Mouse (Mus musculus) kidney, adult 2 months (tissue): ENCODE measurements around the gene Smu1. TPM values are rescaled to one million over a fixed set of nuclear protein-coding genes. Genes with fewer than 3 reads are reported as not detected.
A peak's percentile ranks its signal among the peaks of the same experiment; 100 is the strongest.

ENCODE experiments used
- DNase-seq: peaks from one replicate; pipeline ENCODE4 v3.0.0; 2021
- H3K27ac ChIP-seq: fragments of 200-500 bp; 2 replicates; pipeline ENCODE4 v1.5.1; 2012; ENCODE audit warnings: low read depth, low read length, control low read depth, inconsistent platforms; ENCODE audit not compliant: insufficient read depth
- H3K27me3 ChIP-seq: fragments of 200-500 bp; replicated peaks from 2 replicates; pipeline ENCODE4 v1.6.1; 2012; ENCODE audit warnings: mild to moderate bottlenecking, moderate library complexity, low read length, inconsistent platforms; ENCODE audit not compliant: control insufficient read depth, insufficient read depth
- H3K36me3 ChIP-seq: fragments of 200-500 bp; 2 replicates; pipeline ENCODE4 v1.6.1; 2012; ENCODE audit warnings: mild to moderate bottlenecking, moderate library complexity, low read length, inconsistent platforms; ENCODE audit not compliant: control insufficient read depth, insufficient read depth
- H3K4me1 ChIP-seq: fragments of 200-500 bp; 2 replicates; pipeline ENCODE4 v1.6.1; 2011; ENCODE audit warnings: low read length; ENCODE audit not compliant: control insufficient read depth, insufficient read depth
- H3K4me3 ChIP-seq: fragments of 200-500 bp; 2 replicates; pipeline ENCODE4 v1.5.1; 2011; ENCODE audit warnings: mild to moderate bottlenecking, low read depth, low read length, control low read depth; ENCODE audit not compliant: insufficient read depth
- CTCF ChIP-seq: fragments of 200-500 bp; conservative IDR thresholded peaks from 2 replicates; pipeline ENCODE4 v1.5.1; 2011; ENCODE audit warnings: low read depth, mild to moderate bottlenecking, control low read depth, low read length, moderate library complexity, mixed read lengths; ENCODE audit not compliant: insufficient read depth, insufficient read length
- POLR2A ChIP-seq: fragments of 200-500 bp; IDR thresholded peaks from one replicate; pipeline ENCODE4 v1.6.1; 2011; ENCODE audit warnings: low read depth, low read length, control low read depth
- WGBS: fragments of 180-500 bp; shearing (Covaris S2); methylation state at CpG from one replicate; pipeline ENCODE4 v1.1.7; 2018; 5-methylcytosine and 5-hydroxymethylcytosine counted together
- polyA plus RNA-seq: library from polyadenylated mRNA; depleted of rRNA; stranded (reverse); fragments of >200 nt; gene quantifications from 2 replicates; pipeline ENCODE4 v1.2.3, GENCODE M21; 2012

The Smu1 gene
- polyA plus RNA-seq, 1 experiment: 30.1 TPM

- 44% methylated on average over 8 of the region's 8 CpGs for WGBS
- Histone ChIP-seq H3K4me3 (no peak overlapping the region), H3K27ac (no peak overlapping the region), H3K27me3 (no peaks in the 10 kb centered on the region), H3K36me3 (no peaks in the 10 kb centered on the region), H3K4me1 (no peaks in the 10 kb centered on the region)
- DNase-seq: peak; percentile 23
- TF ChIP-seq POLR2A (no peak), CTCF (no peak)
These were observed 24.2 kb upstream of the Smu1 start for GRCm38 (mm10) chr4:40781797-40782495.

- Histone ChIP-seq H3K27me3 (no peaks in the 10 kb centered on the region), H3K27ac (no peak overlapping the region), H3K4me1 (no peaks in the 10 kb centered on the region), H3K4me3 (no peak overlapping the region), H3K36me3 (no peaks in the 10 kb centered on the region)
- TF ChIP-seq CTCF (no peak), POLR2A (no peak)
- peak; percentile 73 for DNase-seq
- WGBS: 36% methylated on average over 3 of the region's 3 CpGs
These were observed 23.4 kb upstream of the Smu1 start for GRCm38 (mm10) chr4:40781143-40781542.

- Histone ChIP-seq H3K4me3 (no peak overlapping the region), H3K27ac (no peak overlapping the region), H3K36me3 (no peaks in the 10 kb centered on the region), H3K4me1 (peaks cover 8% of the 10 kb centered on the region), H3K27me3 (no peaks in the 10 kb centered on the region)
- TF ChIP-seq POLR2A (no peak), CTCF (peak; percentile 46)
- DNase-seq: peak; percentile 50
- 74% methylated on average over 6 of the region's 6 CpGs for WGBS
These were observed 20.9 kb upstream of the Smu1 start for GRCm38 (mm10) chr4:40778656-40779055.

GRCm38 (mm10) chr4:40777116-40777515, 19.4 kb upstream of the Smu1 start:
- H3K27me3 ChIP-seq: no peaks in the 10 kb centered on the region
- WGBS: 63% methylated on average over 2 of the region's 2 CpGs
- H3K36me3 ChIP-seq: no peaks in the 10 kb centered on the region
- TF ChIP-seq POLR2A: no peak
- TF ChIP-seq CTCF: no peak
- no peak for DNase-seq
- no peak overlapping the region for H3K27ac ChIP-seq
- peaks cover 11% of the 10 kb centered on the region for H3K4me1 ChIP-seq
- H3K4me3 ChIP-seq: no peak overlapping the region

GRCm38 (mm10) chr4:40776416-40776815, 18.7 kb upstream of the Smu1 start:
- H3K4me3 ChIP-seq: no peak overlapping the region
- H3K36me3 ChIP-seq: no peaks in the 10 kb centered on the region
- H3K4me1 ChIP-seq: peaks cover 11% of the 10 kb centered on the region
- no peak overlapping the region for H3K27ac ChIP-seq
- no peaks in the 10 kb centered on the region for H3K27me3 ChIP-seq
- 80% methylated on average over 4 of the region's 4 CpGs for WGBS
- no peak for DNase-seq
- no peak for TF ChIP-seq CTCF

- peak; percentile 87 for DNase-seq
- Histone ChIP-seq H3K4me1 (peaks cover 11% of the 10 kb centered on the region), H3K4me3 (peak overlapping the region; percentile 35; the same call in 1 of the 2 replicates), H3K27me3 (no peaks in the 10 kb centered on the region), H3K27ac (no peak overlapping the region), H3K36me3 (no peaks in the 10 kb centered on the region)
- TF ChIP-seq POLR2A (no peak), CTCF (peak; percentile 98)
- 10% methylated on average over 12 of the region's 12 CpGs for WGBS
These were observed 16.8 kb upstream of the Smu1 start for GRCm38 (mm10) chr4:40774279-40775259.

- Histone ChIP-seq H3K4me1 (no peaks in the 10 kb centered on the region), H3K36me3 (no peaks in the 10 kb centered on the region), H3K4me3 (no peak overlapping the region), H3K27ac (no peak overlapping the region), H3K27me3 (no peaks in the 10 kb centered on the region; the same call in 1 of the 2 replicates)
- no peak for TF ChIP-seq CTCF
- no peak for TF ChIP-seq POLR2A
- no peak for DNase-seq
- 53% methylated on average over 5 of the region's 5 CpGs for WGBS
These were observed 2.2 kb upstream of the Smu1 start for GRCm38 (mm10) chr4:40759876-40760275.
